Mouse (Mus musculus) MEL (cell line): ENCODE measurements at regions not wholly inside any gene's neighbourhood (a gene's known extent, or its start where the extent isn't known, plus 50 kb on each side); places are given as distances from the start of the nearest gene placed in this dataset.

Experiments
- CHD1 ChIP-seq: IDR thresholded peaks from 2 replicates; pipeline ENCODE4 v1.6.1; 2012; ENCODE audit warnings: low read depth, mild to moderate bottlenecking, inconsistent platforms, low read length, improper control_type of control experiment
- CTCF ChIP-seq, 3 experiments: IDR thresholded peaks in 2 of 3; conservative IDR thresholded peaks in 1 of 3; 2 replicates each; pipeline ENCODE4 v1.5.1; 2011 to 2012; ENCODE audit warnings: low read length in 3 of 3, low read depth in 2 of 3, mild to moderate bottlenecking in 2 of 3, improper control_type of control experiment in 1 of 3, inconsistent platforms in 1 of 3, mixed read lengths in 1 of 3, moderate library complexity in 1 of 3; ENCODE audit not compliant: control insufficient read depth in 1 of 3, insufficient read depth in 1 of 3, poor library complexity in 1 of 3, severe bottlenecking in 1 of 3
- GABPA ChIP-seq: IDR thresholded peaks from 2 replicates; pipeline ENCODE4 v1.6.1; 2012; ENCODE audit warnings: low read depth, mild to moderate bottlenecking, inconsistent platforms, low read length, improper control_type of control experiment, moderate library complexity
- MAX ChIP-seq: IDR thresholded peaks from 2 replicates; pipeline ENCODE4 v1.6.1; 2011; ENCODE audit warnings: low read length, improper control_type of control experiment
- NELFE ChIP-seq: IDR thresholded peaks from 2 replicates; pipeline ENCODE4 v1.6.1; 2011; ENCODE audit warnings: low read depth, low read length, improper control_type of control experiment
- POLR2A ChIP-seq, 2 experiments: IDR thresholded peaks; 2 replicates each; pipeline ENCODE4 v1.6.1; 2011 to 2012; ENCODE audit warnings: low read length in 2 of 2, mild to moderate bottlenecking in 2 of 2, control low read depth in 1 of 2, improper control_type of control experiment in 1 of 2, low read depth in 1 of 2, moderate library complexity in 1 of 2; ENCODE audit not compliant: control insufficient read depth in 1 of 2, insufficient read depth in 1 of 2, poor library complexity in 1 of 2
- RAD21 ChIP-seq: IDR thresholded peaks from 2 replicates; pipeline ENCODE4 v1.6.1; 2011; ENCODE audit warnings: mild to moderate bottlenecking, low read depth, low read length, improper control_type of control experiment
- SIN3A ChIP-seq: IDR thresholded peaks from 2 replicates; pipeline ENCODE4 v1.6.1; 2012; ENCODE audit warnings: low read length, improper control_type of control experiment, inconsistent platforms
- TAL1 ChIP-seq: IDR thresholded peaks from 2 replicates; pipeline ENCODE4 v1.6.1; 2012; ENCODE audit warnings: mild to moderate bottlenecking, inconsistent platforms, low read length, moderate library complexity, mixed read lengths
- ZC3H11A ChIP-seq: IDR thresholded peaks from 2 replicates; pipeline ENCODE4 v1.6.1; 2012; ENCODE audit warnings: low read depth, mild to moderate bottlenecking, inconsistent platforms, low read length, improper control_type of control experiment
- ZKSCAN1 ChIP-seq: IDR thresholded peaks from 2 replicates; pipeline ENCODE4 v1.6.1; 2012; ENCODE audit warnings: low read depth, mild to moderate bottlenecking, inconsistent platforms, low read length, improper control_type of control experiment, moderate library complexity

DNA sequence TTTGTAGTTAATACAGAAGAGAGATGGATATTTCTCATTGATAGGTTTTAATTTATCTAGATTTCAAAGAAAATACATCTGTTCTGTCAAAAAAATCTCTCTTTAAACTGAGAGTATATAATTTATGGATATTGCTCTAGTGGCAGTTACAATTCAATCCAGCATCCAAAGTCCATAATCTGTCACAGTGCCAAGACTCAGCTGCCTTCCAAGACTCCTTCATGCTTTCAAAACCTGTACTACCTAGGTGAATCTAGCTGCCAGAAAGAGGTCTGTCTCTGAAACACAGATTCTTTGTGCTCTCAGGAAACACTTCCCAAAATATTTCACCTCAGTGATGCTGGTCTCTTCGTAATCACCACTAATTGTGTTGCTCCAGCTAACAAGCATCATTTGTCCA, 844.0 kb upstream of the Sel1l start:
- TF ChIP-seq ZC3H11A: no peak
- no peak for TF ChIP-seq MAX
- TF ChIP-seq CHD1: no peak
- TF ChIP-seq GABPA: no peak
- TF ChIP-seq SIN3A: no peak
- no peak for TF ChIP-seq NELFE
- no peak for TF ChIP-seq POLR2A (IDR thresholded peaks at IDR 0.05; ENCODE audit: control insufficient read depth in 1 of 2, insufficient read depth in 1 of 2, low read depth in 1 of 2, low read length in 2 of 2, poor library complexity in 1 of 2)
- TF ChIP-seq RAD21: no peak
- TF ChIP-seq ZKSCAN1: no peak
- TF ChIP-seq TAL1: no peak
- TF ChIP-seq CTCF (IDR thresholded peaks at IDR 0.05 in 2 of 3, conservative IDR thresholded peaks at IDR 0.05 in 1 of 3; ENCODE audit: control insufficient read depth in 1 of 3, insufficient read depth in 1 of 3, low read depth in 2 of 3, low read length in 3 of 3, poor library complexity in 1 of 3, severe bottlenecking in 1 of 3): no peak
